Mouse (Mus musculus) lung, postnatal 0 days (tissue): ENCODE results near the gene Gtf3c5. TPM values are rescaled to one million over a fixed set of nuclear protein-coding genes. Genes with fewer than 3 reads are reported as not detected.

ENCODE experiments used
- ATAC-seq: fragments of 200-750 bp; cut with Nextera tagmentation; 2 replicates; pipeline ENCODE4 v1.8.0; 2017; ENCODE audit warnings: moderate library complexity
- DNase-seq: peaks from one replicate; pipeline ENCODE4 v3.0.0-alpha.2; 2016; ENCODE audit warnings: low spot score
- H3K27ac ChIP-seq: fragments of 300-500 bp; sonication (generic); 2 replicates; pipeline ENCODE4 v1.5.1; 2014; ENCODE audit warnings: antibody characterized with exemption, mild to moderate bottlenecking, low read length, mixed read lengths
- H3K27me3 ChIP-seq: fragments of 300-500 bp; sonication (generic); replicated peaks from 2 replicates; pipeline ENCODE4 v1.6.1; 2014; ENCODE audit warnings: low read length, mixed read lengths; ENCODE audit not compliant: insufficient read depth
- H3K36me3 ChIP-seq: fragments of 300-500 bp; sonication (generic); 2 replicates; pipeline ENCODE4 v1.6.1; 2014; ENCODE audit warnings: low read length, mixed read lengths; ENCODE audit not compliant: insufficient read depth
- H3K4me1 ChIP-seq: fragments of 300-500 bp; sonication (generic); 2 replicates; pipeline ENCODE4 v1.6.1; 2014; ENCODE audit warnings: antibody characterized with exemption, low read depth, low read length, mixed read lengths; ENCODE audit not compliant: insufficient read depth
- H3K4me2 ChIP-seq: fragments of 300-500 bp; sonication (generic); replicated peaks from 2 replicates; pipeline ENCODE4 v1.6.1; 2014; ENCODE audit warnings: low read depth, mild to moderate bottlenecking, low read length, moderate library complexity, mixed read lengths
- H3K4me3 ChIP-seq: fragments of 300-500 bp; sonication (generic); 2 replicates; pipeline ENCODE4 v1.5.1; 2014; ENCODE audit warnings: low read depth, low read length
- H3K9ac ChIP-seq: fragments of 300-500 bp; sonication (generic); replicated peaks from 2 replicates; pipeline ENCODE4 v1.6.1; 2014; ENCODE audit warnings: low read depth, mild to moderate bottlenecking
- H3K9me3 ChIP-seq: fragments of 300-500 bp; sonication (generic); 2 replicates; pipeline ENCODE4 v1.6.1; 2016; ENCODE audit warnings: low read length, mixed read lengths
- CTCF ChIP-seq: IDR thresholded peaks from 2 replicates; pipeline ENCODE4 v1.5.1; 2016; ENCODE audit warnings: antibody characterized with exemption, mild to moderate bottlenecking
- EP300 ChIP-seq: IDR thresholded peaks from 2 replicates; pipeline ENCODE4 v1.6.1; 2016; ENCODE audit warnings: antibody characterized with exemption, mild to moderate bottlenecking, control low read depth
- WGBS: fragments of 180-500 bp; shearing (Covaris S2); extraction: QIAGEN DNeasy Blood & Tissue Kit; methylation state at CpG from one replicate; pipeline ENCODE4 v1.1.7; 2014; 5-methylcytosine and 5-hydroxymethylcytosine counted together
- polyA plus RNA-seq: library from polyadenylated mRNA; unstranded; fragments of >200 nt; fragmentation: Nextera tagmentation; extraction: Ambion mirVana; gene quantifications from 2 replicates; pipeline ENCODE4 v1.2.1, GENCODE M21; 2015

The Gtf3c5 gene
- polyA plus RNA-seq, 1 experiment from 2014 or later: 15.8 TPM

GRCm38 (mm10) chr2:28539949-28540348 is 43.6 kb downstream of the Gtf3c5 start:
- Histone ChIP-seq H3K4me1 (peaks cover 9% of the 10 kb centered on the region; the same call in 1 of the 2 replicates), H3K27me3 (no peaks in the 10 kb centered on the region), H3K4me2 (no peak overlapping the region), H3K9ac (no peak overlapping the region), H3K27ac (peak overlapping the region; percentile 20), H3K4me3 (no peak overlapping the region), H3K9me3 (no peaks in the 10 kb centered on the region), H3K36me3 (peaks cover 9% of the 10 kb centered on the region; the same call in 1 of the 2 replicates)
- WGBS: 70% methylated on average over 2 of the region's 2 CpGs
- TF ChIP-seq EP300: no peak
- TF ChIP-seq CTCF: no peak
- DNase-seq (peak; percentile 37), ATAC-seq (peak; percentile 13; the same call in 1 of the 2 replicates)

- WGBS: 36% methylated on average over 7 of the region's 7 CpGs
- Histone ChIP-seq H3K27me3 (no peaks in the 10 kb centered on the region), H3K36me3 (peaks cover 7% of the 10 kb centered on the region; the same call in 1 of the 2 replicates), H3K9me3 (no peaks in the 10 kb centered on the region), H3K9ac (peak overlapping the region; percentile 19; the same call in 1 of the 2 replicates), H3K27ac (peak overlapping the region; percentile 20), H3K4me3 (no peak overlapping the region), H3K4me2 (no peak overlapping the region), H3K4me1 (peaks cover 9% of the 10 kb centered on the region; the same call in 1 of the 2 replicates)
- ATAC-seq (peak; percentile 79), DNase-seq (peak; percentile 73)
- no peak for TF ChIP-seq EP300
- TF ChIP-seq CTCF: no peak; the same call in 1 of the 2 replicates
These were observed 44.3 kb downstream of the Gtf3c5 start for GRCm38 (mm10) chr2:28539206-28539605.

- no peak for TF ChIP-seq CTCF
- no peak for TF ChIP-seq EP300
- peak overlapping the region; percentile 20 for H3K27ac ChIP-seq
- H3K4me2 ChIP-seq: no peak overlapping the region
- no peak overlapping the region for H3K4me3 ChIP-seq
- H3K9ac ChIP-seq: no peak overlapping the region
- H3K27me3 ChIP-seq: no peaks in the 10 kb centered on the region
- ATAC-seq: no peak
- peaks cover 3% of the 10 kb centered on the region; the same call in 1 of the 2 replicates for H3K36me3 ChIP-seq
- peaks cover 9% of the 10 kb centered on the region; the same call in 1 of the 2 replicates for H3K4me1 ChIP-seq
- 63% methylated on average over 1 of the region's 1 CpGs for WGBS
- DNase-seq: no peak
- no peaks in the 10 kb centered on the region for H3K9me3 ChIP-seq
These were observed 44.8 kb downstream of the Gtf3c5 start for GRCm38 (mm10) chr2:28538817-28539128.

GRCm38 (mm10) chr2:28537995-28538816 is 45.3 kb downstream of the Gtf3c5 start:
- Histone ChIP-seq H3K27me3 (no peaks in the 10 kb centered on the region), H3K9ac (no peak overlapping the region), H3K27ac (no peak overlapping the region), H3K4me1 (peaks cover 9% of the 10 kb centered on the region; the same call in 1 of the 2 replicates), H3K4me2 (no peak overlapping the region), H3K4me3 (no peak overlapping the region), H3K9me3 (no peaks in the 10 kb centered on the region), H3K36me3 (no peaks in the 10 kb centered on the region)
- WGBS: 77% methylated on average over 8 of the region's 8 CpGs
- DNase-seq (no peak), ATAC-seq (no peak)
- TF ChIP-seq CTCF: no peak
- no peak for TF ChIP-seq EP300

GRCm38 (mm10) chr2:28537634-28537920 is 46.0 kb downstream of the Gtf3c5 start:
- H3K36me3 ChIP-seq: no peaks in the 10 kb centered on the region
- H3K4me3 ChIP-seq: no peak overlapping the region
- no peaks in the 10 kb centered on the region for H3K27me3 ChIP-seq
- H3K9ac ChIP-seq: no peak overlapping the region
- no peak overlapping the region for H3K27ac ChIP-seq
- H3K4me1 ChIP-seq: peaks cover 13% of the 10 kb centered on the region; the same call in 1 of the 2 replicates
- ATAC-seq (no peak), DNase-seq (no peak)
- no peaks in the 10 kb centered on the region for H3K9me3 ChIP-seq
- TF ChIP-seq CTCF: no peak
- no peak for TF ChIP-seq EP300
- 36% methylated on average over 4 of the region's 4 CpGs for WGBS
- no peak overlapping the region for H3K4me2 ChIP-seq

- DNase-seq: no peak
- Histone ChIP-seq H3K27me3 (no peaks in the 10 kb centered on the region), H3K4me1 (peaks cover 13% of the 10 kb centered on the region; the same call in 1 of the 2 replicates), H3K36me3 (no peaks in the 10 kb centered on the region), H3K4me3 (no peak overlapping the region), H3K9ac (no peak overlapping the region), H3K27ac (no peak overlapping the region), H3K9me3 (no peaks in the 10 kb centered on the region), H3K4me2 (no peak overlapping the region)
- ATAC-seq: no peak
- TF ChIP-seq EP300 (no peak), CTCF (no peak)
- 72% methylated on average over 11 of the region's 11 CpGs for WGBS
These were observed 46.6 kb downstream of the Gtf3c5 start for GRCm38 (mm10) chr2:28536766-28537633.
